Mouse (Mus musculus): Measurements from ENCODE around the gene Map3k13.
"Not testable (repeated sequence)": the region's sequence is repeated elsewhere in the genome, so short reads cannot be mapped to it uniquely, and the experiment has no call there.

The Map3k13 gene

DNA sequence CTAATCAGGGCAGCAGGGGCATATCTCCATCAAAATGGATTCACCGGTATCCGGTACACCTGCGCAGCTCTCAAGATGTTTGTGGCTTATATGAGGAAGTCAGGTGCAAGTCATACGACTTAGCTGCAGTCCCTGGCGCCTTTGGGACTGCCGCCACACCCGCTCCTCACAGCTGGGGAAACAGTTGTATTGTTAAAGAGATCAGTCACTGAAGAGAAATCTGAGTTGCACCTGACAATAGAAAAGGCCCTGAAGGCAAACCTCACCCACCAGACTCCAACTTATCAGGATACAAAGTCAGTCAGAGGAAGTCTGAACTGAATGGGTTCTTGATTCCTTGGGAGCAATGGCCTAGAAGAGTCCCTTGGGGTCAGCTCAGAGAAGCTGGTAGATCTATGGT is 13.6 kb downstream of the Map3k13 start:
- not testable (repeated sequence) for DNase-seq (ENCODE audit: low spot score)

DNA sequence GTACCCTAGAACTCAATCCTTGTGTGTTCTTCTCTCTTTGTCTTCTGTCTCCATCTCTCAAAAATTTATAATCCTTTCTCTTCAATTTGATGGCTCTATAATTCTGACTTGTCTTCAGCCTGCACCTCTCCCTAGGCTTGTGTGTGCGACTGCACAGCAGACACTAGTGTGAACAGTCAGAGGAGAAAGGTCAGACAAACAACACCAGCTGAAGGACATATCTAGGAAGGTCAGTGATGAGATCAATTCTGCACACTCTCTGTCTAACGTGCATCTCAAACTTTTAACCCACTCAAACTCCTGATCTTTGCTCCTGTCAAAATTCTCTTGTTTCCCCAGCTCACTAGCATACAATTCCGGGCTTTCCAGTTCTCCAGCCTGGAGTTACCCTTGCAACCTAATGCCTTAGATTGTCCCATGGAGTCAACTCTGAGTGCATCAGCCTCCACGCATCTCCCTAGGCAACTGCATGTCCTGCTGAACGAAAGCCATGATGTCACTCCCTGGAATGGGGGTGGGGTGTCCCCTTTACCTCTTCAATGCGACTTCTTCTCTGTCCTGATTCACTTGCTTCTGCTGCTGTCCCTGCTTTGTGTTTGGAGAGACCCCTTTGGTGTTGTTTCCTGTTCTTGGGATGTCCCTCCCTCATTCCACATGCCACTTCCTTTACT is 19.2 kb downstream of the Map3k13 start:
- no peak for DNase-seq (ENCODE audit: low spot score)

DNA sequence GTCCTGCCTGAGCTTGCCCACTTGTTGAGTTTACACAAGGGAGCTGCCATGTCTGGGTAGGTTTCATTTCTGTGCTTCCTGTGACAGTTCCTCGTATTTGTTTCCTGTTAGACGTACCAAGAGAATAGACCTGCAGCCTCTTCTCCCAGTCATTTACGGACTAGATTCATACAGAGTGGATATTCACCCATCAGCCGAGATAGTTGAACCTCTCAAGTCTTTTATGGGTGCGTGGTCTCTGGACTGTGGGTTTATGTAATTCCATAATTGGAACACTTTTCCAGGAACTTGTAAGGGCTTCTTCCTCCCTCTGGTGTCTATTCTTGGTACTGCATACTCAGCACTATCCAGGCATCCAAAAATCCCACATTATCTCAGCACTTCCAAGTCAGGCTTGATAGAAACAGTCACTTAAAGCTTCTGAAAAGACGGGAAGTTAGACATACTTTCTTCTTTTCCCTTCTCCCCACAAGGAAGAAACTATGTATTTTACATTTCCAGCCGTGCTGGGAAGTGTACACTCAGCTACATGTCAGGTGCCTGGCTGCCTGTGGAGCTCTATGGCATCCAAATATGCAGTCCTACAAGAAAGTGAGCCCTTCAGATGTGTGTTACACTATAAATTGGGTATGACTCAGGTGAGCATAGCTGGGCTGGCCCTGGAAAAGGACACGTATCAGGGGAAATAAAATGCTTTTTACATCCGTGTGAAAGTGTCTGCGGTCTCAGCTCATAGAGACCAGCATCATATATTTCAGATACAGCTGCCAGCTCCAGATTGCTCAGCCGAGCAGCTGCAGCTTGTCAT is 20.9 kb downstream of the Map3k13 start:
- DNase-seq (ENCODE audit: low spot score), result no peak

DNA sequence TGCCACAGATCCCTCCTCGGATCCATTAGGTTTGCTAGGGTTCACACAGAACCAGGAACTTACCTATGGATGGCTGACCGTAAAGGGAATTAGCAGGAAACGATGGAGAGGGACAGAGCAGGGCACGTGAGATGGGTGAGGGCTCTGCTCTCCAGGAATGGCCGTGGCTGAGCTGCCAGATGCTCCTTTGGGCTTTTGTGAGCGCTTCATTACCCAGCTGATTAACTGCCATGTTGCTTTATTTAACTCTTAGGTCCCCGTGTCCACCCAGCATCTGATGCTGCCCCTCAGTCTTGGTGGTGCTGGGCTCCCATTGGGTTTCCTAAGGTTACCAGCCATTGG is 21.5 kb downstream of the Map3k13 start:
- DNase-seq (ENCODE audit: low spot score), result no peak

DNA sequence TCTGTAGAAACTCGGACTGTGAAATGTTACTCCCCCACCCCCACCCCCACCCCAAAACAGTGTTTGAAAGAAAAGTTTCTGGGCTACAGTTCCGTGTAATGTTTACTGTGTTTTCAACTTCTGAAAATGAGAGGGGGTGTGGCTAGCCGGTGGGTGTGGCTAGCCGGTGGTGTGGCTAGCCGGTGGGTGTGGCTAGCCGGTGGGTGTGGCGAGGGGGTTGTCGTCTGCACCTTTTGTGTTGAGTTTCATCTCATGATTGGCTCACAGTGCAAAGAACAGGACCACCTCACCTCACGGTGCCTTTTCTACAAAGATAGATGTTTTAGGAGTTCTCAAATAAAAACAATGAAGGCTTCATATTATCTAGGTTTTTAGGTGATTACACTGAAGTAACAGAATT is 24.0 kb downstream of the Map3k13 start:
- DNase-seq (ENCODE audit: low spot score), result no peak

DNA sequence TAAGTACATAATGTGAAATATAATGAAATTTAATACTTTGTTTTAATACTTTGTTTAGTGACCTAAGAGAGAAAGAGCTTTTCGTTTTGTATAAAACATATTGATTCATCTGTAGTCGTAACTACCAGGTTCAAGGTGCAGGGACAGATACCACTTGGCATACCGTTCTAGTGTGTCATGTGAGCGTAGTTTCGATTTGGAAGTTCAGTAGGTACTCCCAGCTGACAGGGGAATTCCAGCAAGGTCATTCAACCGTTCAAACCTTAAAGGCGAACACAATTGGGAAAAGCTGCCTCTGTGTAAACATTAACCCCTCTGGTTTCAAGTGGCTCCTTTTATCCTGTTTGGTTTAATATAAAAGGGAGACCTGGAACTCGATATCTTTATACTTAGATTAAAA is 24.5 kb downstream of the Map3k13 start:
- no peak for DNase-seq (ENCODE audit: low spot score)

DNA sequence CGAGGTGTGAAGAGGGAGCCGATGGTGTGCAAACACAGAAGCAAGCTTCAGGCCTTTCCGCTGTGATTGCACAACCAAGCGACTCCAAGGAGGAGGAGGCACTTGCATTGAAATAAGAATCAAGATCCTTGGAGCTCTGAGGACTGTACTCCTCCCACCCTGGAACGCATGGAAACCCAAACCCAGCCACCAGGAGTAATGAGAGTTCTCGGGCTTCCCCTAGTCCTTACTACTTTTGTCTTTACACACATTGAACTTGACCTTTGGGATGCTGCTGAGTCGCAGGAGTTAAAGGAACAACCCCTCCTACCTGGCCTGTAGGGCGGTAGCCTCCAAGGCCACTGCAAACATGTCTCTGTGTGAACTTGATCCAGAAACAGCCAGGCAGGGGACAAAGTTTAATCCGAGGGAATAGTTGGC is 31.5 kb downstream of the Map3k13 start:
- no peak for DNase-seq (ENCODE audit: low spot score)

DNA sequence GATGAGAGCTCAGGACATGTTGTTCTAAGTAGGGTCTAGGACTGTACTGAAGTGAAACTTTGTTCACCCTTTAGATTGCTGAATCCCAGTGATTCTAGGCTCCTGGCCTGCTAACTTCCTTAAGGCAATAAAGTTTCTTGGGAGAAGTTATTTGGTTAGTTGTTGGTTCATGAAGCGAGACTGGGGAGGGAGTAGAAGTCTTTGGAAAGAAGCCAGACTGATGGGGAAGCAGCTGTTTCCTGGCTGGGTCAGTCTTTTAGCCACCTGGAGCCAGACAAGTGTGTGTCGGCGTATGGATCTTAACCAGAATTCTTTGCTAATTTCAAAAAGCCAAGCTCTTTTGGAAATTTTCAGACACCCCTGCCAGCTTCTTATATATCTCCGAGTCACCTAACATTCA is 33.0 kb downstream of the Map3k13 start:
- DNase-seq (ENCODE audit: low spot score), result no peak

DNA sequence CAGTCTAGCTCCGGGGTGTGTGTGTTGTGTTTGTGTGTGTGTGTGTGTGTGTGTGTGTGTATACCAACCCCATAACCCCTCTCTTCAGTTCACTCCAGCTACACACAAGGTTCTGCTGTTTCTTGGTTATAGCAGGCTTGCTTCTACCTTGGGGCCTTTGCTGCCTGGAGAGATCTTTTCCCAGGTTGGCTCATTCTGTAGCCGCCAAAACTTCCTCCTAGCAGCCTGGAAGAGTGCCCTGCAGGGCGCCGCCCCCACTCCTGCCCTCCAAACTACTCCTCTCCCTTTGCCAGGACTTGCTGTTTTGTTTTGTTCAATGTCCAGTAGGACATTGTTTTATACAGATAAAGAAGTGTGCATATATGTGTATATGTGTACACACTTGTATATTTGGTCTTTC is 33.4 kb downstream of the Map3k13 start:
- DNase-seq (ENCODE audit: low spot score), result no peak

DNA sequence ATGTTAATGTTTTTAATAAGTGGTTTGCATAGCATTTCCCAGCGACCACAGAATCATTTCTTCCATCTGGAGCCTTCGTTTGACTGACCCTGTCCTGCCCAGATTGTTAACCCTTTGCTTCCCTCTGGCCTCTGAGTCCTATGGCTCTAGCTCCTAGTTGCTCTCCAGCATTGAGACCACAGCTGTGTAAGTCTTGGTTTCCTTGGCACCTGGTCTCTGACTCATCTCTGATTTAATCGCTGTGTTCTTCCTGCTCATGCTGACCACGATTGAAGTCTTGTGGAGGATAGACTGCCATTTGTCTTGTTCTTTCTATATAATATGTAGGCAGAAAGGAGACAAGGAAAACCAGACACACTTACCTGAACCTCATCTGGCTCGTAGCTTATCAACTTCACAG is 35.6 kb downstream of the Map3k13 start:
- DNase-seq (ENCODE audit: low spot score), result no peak

DNA sequence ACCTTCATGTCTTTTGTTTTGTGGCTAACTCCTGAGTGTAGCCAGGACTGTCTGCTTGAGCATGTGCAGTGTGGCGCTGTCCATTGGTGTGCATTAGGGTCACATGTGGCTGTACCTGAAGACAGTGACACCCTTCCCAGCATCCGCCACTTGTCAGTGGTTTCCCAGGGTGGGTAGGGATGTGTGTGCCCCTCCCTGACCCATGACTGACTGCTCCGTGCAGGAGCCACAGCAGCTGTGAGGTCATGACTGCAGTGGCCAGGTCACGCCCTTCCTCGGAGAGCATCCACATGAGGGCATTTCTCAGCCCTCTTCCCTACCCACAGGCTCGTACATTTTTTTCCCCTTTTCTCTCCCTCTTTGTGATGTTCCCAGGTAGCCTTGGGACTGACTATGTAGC is 36.6 kb downstream of the Map3k13 start:
- no peak for DNase-seq (ENCODE audit: low spot score)

DNA sequence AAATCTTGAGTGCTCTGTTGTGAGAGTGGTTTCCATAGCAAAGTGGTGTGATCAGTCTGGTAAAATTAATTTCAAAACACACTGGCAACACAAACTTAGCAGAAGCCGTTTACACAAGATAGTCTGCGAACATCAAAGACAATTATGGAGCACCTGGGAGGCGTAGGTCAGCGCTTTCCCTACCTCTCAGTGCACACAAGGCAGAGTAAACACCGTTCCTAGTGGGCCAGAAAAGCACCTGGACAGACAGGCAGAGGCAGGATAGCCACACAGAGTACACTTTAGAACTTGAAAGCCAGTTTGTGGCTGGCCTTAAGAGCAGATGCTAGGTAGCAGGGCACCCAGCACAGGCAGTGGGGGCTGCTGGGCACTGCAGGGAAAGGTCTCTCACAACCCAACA is 37.6 kb downstream of the Map3k13 start:
- no peak for DNase-seq (ENCODE audit: low spot score)

DNA sequence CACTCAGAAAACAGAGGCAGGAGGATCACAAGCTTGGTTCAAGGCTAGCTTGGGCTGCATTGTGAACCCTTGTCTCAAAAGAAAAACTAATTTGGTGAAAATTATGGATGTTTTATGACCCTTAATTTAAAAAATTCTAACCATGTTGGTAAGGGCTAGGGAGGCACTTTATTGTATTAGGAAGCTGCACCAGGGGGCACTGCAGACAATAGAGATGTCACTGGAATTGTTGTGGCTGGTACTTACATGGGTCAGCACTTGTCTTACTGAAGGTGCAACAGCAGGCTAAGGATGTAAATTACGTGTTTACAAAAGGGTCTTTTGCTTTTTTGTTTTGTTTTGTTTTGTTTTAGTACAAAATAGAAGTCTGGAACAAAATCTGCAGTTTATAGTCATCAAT is 39.3 kb downstream of the Map3k13 start:
- DNase-seq (ENCODE audit: low spot score), result no peak

DNA sequence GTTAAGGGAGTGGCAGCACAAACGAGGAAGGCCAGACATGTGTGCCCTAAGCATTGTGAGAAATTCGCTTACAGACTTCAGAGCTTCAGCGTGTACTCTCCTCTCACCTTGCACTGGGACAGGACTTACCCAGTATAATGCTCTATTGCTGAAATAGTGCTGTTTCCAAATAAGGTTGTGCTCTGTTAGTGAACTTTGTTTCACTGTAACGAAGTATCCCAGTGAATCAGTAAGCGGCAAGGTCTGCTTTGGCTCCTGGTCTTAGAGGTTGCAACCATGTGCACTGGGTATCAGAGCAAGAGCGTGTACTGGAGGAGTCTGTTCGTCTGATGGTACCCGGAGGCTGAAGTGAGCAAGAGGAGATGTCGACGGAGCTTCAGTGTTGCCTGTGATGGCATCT is 39.8 kb downstream of the Map3k13 start:
- no peak for DNase-seq (ENCODE audit: low spot score)

DNA sequence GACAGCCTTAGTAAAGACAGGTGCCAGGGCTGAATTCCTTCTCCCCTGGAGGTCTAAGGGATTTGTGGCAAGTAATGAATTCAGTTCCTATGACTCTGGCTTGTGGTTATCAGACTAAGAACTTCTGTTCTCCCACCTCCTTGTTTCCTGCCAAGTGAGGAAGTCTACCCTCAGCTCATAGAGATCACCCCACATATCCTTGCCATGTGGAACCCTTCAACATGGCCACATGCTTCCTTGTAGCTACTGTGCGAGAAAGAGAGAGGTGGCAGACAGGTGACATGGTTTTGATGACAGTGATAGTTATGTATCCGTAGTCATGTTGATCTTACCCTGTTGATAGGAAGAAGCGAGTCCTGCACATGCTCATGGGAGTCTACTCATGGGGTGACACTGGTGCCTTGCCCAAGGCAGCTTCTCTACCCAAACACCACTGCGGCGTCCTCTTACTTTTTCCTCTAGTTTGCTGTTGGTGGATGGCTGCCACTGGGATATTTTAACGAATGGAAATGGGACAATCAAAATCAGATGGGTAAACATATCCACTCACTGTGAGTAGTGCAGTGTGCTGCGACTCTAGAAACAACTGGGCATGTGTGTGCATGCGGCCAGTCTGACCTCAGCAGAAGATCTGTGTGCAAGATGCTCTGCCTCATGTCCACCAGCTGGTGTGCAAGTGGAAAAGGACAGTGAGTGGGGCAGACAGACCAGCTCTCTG is 40.9 kb downstream of the Map3k13 start:
- DNase-seq (ENCODE audit: low spot score), result no peak

DNA sequence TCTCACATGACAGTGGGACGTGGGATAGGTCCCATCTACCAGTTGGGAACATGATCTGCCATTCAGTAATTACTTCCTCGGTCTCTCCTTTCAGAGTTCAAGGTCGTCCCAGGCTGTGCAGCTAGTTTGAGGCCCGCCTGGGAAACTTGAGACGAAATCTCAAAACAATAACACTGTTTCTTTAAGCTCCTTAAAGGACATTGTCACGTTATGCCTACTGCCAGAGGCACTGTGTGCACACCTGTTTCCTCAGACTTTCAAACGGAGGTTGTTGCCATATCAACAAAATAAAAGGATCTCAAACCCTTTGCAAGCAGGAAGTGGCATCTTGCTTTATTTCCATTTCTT is 41.4 kb downstream of the Map3k13 start:
- no peak for DNase-seq (ENCODE audit: low spot score)

DNA sequence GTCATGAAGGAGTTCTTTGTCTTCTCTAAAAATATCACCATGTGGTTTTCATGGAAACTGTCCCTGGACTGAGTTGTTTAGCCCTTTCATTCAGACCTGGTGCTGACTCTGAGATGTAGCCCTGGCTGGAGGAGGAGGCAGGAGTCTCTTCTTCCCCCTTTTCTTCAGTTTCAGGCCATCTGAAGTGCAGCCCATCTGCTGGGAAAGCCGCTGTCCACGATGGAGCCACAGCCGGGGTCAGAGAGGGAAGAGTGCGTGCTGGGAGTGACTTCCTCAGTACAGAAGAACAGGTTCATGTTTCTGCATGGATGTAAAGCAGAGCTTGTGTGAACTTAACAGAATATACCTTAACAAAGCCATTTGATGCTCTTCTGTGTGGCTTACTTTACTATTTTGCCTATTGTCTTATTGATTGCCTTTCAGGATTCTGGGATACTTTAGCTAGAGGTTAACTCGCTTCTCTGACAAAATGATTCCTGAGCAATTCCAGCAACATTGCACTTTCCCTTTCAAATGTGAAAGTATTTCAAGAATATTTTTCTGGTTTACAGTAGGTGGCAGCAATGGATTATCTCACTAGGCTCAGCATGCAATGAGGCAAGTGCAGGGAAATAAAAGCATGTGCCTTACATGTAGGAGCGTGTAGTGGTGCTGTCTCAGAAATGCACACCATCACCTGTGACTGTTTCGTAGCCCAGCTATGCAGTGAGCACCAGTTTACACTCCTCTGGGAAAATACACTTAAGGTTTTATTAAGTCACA is 42.3 kb downstream of the Map3k13 start:
- no peak for DNase-seq (ENCODE audit: low spot score)

DNA sequence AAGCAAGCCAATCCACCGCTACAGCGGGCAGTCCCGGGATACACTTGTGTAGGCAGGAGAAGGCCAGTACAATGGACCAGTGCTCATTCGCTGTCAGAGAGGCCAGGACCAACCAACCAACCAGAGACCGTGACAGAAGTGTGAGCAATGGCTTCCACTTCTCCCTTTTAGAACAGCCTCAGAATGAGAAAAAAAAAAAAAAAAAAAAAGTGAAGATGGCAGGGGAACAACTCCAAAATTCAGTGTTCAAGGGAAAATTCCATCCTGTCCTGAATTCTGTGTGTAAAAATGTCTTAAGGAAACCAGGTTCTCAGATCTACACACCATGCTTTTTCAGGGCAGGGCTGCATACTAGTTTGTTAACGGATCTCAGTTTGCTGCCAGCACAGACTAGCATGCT is 43.5 kb downstream of the Map3k13 start:
- DNase-seq (ENCODE audit: low spot score), result no peak

DNA sequence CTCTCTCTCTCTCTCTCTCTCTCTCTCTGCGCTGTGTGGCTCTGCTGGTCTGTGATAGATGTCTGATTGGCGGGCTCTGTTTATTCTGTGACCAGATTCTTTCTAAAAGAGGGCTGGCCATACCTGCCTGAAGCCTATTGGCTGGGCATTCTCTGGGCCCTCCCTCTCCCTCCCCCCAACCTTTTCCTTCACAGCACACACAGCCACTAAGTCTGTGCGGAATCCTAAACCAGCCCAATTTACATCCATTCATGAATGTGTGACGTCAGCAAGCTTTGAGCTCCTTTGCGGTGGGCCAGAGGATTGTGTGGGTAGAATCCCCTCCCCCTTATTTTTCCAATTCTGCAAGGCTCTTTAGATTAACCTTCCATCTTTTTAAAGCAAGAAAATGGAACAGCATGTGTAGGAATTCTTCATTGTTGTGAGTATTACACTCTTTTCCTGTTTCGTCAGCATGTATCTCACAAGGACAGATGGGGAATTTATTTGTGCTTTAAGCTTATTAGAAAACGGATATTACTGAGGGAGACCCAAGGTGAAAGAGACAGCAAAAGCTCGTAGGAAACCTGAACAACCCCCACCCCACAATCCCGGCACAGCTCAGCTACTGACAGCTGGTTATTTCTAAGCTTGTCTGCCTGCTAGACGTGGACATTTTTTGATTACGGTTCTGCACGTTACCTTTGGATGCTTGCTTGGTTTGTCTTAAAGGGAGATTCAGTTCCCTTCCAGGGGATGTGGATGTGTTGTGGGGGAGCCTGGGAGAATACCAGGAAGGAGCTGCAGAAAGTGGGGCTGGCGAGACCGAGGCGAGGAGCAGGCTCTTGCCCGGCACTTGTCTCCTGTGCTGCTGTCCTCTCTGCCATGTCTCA is 51.9 kb downstream of the Map3k13 start:
- no peak for DNase-seq (ENCODE audit: low spot score)

DNA sequence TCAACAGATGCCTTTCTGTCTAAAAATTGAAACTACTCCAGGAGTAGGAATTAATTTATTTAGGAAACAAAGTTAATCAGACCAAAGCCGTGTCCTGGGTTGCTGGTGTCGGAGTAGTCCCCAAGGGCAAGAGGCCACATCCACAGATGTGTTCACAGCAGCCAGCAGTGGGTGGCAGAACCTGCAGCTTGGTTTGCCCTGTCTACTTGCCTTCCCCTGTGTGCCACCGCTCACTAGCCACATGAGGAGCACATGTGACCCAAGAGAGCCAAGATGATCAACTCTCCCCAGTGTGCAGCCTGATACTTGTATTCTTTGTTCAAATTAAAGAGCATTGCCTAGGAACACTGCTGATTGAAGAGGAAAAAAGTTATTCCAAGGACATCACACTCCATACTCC is 54.3 kb downstream of the Map3k13 start:
- DNase-seq (ENCODE audit: low spot score), result no peak

DNA sequence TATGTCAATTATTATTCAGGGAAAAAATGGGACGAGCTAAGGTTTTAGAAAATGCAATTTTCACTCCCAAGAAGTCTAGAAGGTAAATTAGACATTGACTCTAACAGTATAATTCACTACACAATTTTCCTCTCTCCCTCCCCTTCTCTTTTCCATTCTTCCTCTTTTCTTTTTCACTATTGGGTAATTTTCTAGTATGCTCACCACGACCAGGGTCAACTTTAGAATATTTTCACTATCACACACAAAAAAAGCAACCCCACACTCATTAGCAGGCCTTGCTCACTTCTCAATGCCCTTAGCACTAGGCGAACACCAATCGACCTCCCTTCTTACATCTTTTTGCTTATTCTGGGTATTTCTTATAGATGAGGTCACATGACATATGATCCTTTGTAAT is 54.7 kb downstream of the Map3k13 start:
- no peak for DNase-seq (ENCODE audit: low spot score)

DNA sequence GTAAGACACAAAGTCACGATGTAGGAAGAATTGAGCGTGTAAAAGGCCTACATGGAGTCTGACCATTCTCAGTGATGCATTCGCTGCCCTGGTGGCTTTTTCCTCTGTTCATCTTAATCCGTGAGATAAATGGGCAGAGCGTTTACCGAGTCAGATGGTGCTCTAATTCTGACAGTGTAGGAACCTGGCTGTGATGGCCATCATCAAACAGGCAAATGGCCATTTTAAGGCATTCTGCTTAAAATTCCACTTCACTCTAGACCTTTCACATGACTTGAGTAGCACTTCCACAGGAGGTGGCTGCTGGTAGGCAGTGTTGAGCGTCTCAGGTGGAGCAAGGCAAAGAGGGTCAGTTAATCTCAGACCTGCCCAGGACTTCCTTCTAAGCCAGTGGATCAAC is 58.2 kb downstream of the Map3k13 start:
- DNase-seq (ENCODE audit: low spot score), result no peak

All from ovary, postnatal 10 days (tissue).